Mouse (Mus musculus): ENCODE data around the gene Man1b1.

GRCm38 (mm10) chr2:25318971-25319773 is 13.0 kb upstream of the Man1b1 start, which contains the start of gene Grin1:
- TF ChIP-seq CTCF (IDR thresholded peaks at IDR 0.05; ENCODE audit: extremely low read depth, insufficient read depth, insufficient read length, insufficient replicate concordance) (no peak), POLR2A (IDR thresholded peaks at IDR 0.05; ENCODE audit: low read depth, low read length) (no peak)

All from spleen, adult 2 months (tissue).